Mouse (Mus musculus): ENCODE measurements around the gene Crabp2. TPM values are rescaled to one million over a fixed set of nuclear protein-coding genes. Genes with fewer than 3 reads are reported as not detected.

The Crabp2 gene
- polyA plus RNA-seq, 1 experiment from 2014 or later: 686 TPM

DNA sequence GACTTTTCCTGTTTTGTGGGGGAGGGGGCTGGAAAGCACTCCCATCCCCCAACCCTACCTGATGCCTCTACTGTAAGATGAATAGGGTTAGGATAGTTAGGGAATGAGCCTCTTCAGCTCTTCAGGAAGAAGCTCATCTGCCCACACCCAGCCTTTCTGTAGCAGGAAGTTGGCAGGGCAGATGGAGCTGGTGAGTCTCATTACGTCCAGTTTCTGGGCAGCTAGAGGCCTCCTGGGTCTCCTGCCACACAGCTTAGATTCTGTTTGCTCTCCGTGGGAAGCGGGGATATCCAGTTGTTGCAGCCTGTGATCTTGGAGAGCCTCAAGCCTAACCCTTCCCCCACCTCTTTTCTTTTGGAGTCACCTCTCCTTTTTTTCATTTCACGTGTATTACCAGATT, 38.6 kb upstream of the Crabp2 start:
- DNase-seq (ENCODE audit: low spot score): peak; percentile 21

DNA sequence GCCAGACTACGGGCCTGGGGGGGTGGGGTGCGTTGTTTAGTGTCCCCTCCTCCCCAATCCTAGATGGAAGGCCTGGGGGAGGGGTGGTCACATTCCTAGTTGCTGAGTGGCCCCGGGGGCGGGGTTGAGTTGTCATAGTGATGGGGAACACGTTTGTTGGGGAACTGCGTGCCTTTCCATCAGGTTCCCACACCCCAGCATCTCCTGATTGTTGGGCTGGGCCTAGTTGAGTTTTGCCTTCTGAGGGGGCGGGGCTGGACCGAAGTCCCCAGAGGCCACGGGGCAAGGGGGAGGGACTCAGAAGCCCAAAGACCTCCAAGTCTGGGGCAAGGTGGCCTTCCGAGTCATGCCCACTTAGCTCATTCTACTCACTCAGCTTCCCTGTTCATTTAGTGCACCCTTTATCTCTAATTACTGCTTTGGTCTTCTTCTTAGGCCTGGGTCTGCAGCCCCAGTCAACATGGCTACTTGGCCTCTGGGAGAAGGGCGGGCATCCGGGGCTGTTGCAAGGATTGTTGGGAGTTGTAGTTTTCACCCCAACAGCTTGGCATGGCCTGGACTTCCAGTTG, 37.8 kb upstream of the Crabp2 start:
- Histone ChIP-seq H3K27me3 (replicated peaks; ENCODE audit: low read depth, poor library complexity, severe bottlenecking) (no peaks in the 10 kb centered on the region), H3K9me3 (no peaks in the 10 kb centered on the region), H3K4me1 (peaks cover 56% of the 10 kb centered on the region), H3K36me3 (replicated peaks) (peaks cover 33% of the 10 kb centered on the region), H3K27ac (replicated peaks) (peak overlapping the region; percentile 99), H3K4me3 (peak overlapping the region; percentile 99)
- 7% methylated on average over 12 of the region's 12 CpGs for WGBS
- DNase-seq (ENCODE audit: low spot score): peak; percentile 92

More for the DNA sequence above, 38.6 kb upstream of the Crabp2 start:
- Histone ChIP-seq H3K36me3 (replicated peaks) (peaks cover 26% of the 10 kb centered on the region), H3K27ac (replicated peaks) (peak overlapping the region; percentile 99), H3K9me3 (no peaks in the 10 kb centered on the region), H3K27me3 (replicated peaks; ENCODE audit: low read depth, poor library complexity, severe bottlenecking) (no peaks in the 10 kb centered on the region), H3K4me1 (peaks cover 56% of the 10 kb centered on the region), H3K4me3 (peak overlapping the region; percentile 99)
- whole genome bisulfite sequencing: 9% methylated on average over 4 of the region's 4 CpGs

DNA sequence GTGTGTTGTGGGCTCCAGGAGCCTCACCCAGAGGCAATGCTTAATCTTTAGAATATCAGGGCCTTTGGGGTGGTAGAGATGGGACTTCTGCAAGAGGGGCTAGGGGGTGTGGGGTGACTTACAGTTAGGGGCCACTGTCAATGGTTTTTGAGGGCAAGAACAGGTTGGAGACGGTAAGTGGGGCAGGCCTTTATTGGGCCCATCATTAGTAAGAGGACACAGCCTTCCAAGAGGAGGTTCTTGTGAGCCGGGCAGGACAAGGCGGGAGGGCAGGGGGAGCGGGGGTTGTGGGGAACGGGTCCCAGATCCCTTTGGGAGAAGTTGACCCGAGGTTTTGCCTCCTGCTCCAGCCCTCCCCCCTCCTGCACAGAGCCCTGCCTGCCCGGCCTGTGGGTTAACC, 35.0 kb upstream of the Crabp2 start:
- WGBS: 82% methylated on average over 7 of the region's 7 CpGs
- no peak overlapping the region for H3K4me3 ChIP-seq
- DNase-seq (ENCODE audit: low spot score): no peak
- no peaks in the 10 kb centered on the region for H3K9me3 ChIP-seq
- H3K4me1 ChIP-seq: peaks cover 38% of the 10 kb centered on the region
- H3K27me3 ChIP-seq (replicated peaks; ENCODE audit: low read depth, poor library complexity, severe bottlenecking): no peaks in the 10 kb centered on the region
- H3K36me3 ChIP-seq (replicated peaks): peaks cover 55% of the 10 kb centered on the region
- no peak overlapping the region for H3K27ac ChIP-seq (replicated peaks)

- Histone ChIP-seq H3K9me3 (no peaks in the 10 kb centered on the region), H3K4me3 (no peak overlapping the region), H3K36me3 (replicated peaks) (peaks cover 55% of the 10 kb centered on the region), H3K27ac (replicated peaks) (no peak overlapping the region), H3K4me1 (peaks cover 34% of the 10 kb centered on the region), H3K27me3 (replicated peaks; ENCODE audit: low read depth, poor library complexity, severe bottlenecking) (no peaks in the 10 kb centered on the region)
- no peak for DNase-seq (ENCODE audit: low spot score)
- 95% methylated on average over 10 of the region's 10 CpGs for WGBS
Measured at GRCm38 (mm10) chr3:87913891-87914290, 34.6 kb upstream of the Crabp2 start.

DNA sequence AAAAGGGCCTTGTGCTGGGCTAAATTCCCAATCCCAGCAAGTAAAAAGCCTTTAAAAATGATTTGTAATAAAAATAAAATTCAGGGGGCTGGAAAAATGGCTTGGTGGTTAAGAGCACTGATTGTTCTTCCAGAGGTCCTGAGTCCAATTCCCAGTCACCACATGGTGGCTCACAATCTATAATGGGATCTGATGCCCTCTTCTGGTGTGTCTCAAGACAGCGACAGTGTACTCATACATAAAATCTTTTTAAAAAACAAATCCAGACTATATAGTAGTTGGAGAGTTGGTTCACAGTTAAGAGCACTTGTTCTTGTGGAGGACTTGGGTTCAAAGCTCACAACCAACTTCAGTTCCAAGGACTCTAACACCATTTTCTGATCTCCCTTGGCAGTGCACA, 31.5 kb upstream of the Crabp2 start:
- Histone ChIP-seq H3K27me3 (replicated peaks; ENCODE audit: low read depth, poor library complexity, severe bottlenecking) (no peaks in the 10 kb centered on the region), H3K9me3 (no peaks in the 10 kb centered on the region), H3K4me1 (peaks cover 13% of the 10 kb centered on the region), H3K27ac (replicated peaks) (no peak overlapping the region), H3K4me3 (no peak overlapping the region), H3K36me3 (replicated peaks) (peaks cover 57% of the 10 kb centered on the region)
- WGBS: 94% methylated on average over 1 of the region's 1 CpGs
- DNase-seq (ENCODE audit: low spot score): no peak

DNA sequence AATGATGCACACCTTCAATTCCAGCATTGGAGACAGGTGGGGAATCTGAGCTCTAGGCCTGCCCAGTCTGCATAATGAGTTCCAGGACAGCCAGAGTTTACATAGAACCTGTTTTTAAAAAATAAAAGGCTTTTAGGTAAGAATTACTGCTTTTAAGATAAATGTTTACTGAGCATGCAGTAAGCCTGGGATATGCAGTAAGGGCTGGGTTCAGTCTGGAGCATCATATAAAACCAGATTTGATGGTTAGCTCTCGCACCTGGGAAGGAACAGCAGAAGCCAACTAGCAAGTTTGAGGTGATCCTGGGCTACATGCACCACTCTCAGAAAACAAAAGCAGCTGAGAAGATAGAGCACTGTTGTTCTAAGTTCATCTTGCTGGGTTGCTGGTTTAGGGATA, 29.9 kb upstream of the Crabp2 start:
- H3K4me3 ChIP-seq: peak overlapping the region; percentile 66; the same call in 1 of the 2 replicates
- H3K27ac ChIP-seq (replicated peaks): no peak overlapping the region
- DNase-seq (ENCODE audit: low spot score): no peak
- WGBS: 92% methylated on average over 1 of the region's 1 CpGs
- no peaks in the 10 kb centered on the region for H3K9me3 ChIP-seq
- H3K36me3 ChIP-seq (replicated peaks): peaks cover 63% of the 10 kb centered on the region
- peaks cover 10% of the 10 kb centered on the region for H3K4me1 ChIP-seq
- H3K27me3 ChIP-seq (replicated peaks; ENCODE audit: low read depth, poor library complexity, severe bottlenecking): no peaks in the 10 kb centered on the region

DNA sequence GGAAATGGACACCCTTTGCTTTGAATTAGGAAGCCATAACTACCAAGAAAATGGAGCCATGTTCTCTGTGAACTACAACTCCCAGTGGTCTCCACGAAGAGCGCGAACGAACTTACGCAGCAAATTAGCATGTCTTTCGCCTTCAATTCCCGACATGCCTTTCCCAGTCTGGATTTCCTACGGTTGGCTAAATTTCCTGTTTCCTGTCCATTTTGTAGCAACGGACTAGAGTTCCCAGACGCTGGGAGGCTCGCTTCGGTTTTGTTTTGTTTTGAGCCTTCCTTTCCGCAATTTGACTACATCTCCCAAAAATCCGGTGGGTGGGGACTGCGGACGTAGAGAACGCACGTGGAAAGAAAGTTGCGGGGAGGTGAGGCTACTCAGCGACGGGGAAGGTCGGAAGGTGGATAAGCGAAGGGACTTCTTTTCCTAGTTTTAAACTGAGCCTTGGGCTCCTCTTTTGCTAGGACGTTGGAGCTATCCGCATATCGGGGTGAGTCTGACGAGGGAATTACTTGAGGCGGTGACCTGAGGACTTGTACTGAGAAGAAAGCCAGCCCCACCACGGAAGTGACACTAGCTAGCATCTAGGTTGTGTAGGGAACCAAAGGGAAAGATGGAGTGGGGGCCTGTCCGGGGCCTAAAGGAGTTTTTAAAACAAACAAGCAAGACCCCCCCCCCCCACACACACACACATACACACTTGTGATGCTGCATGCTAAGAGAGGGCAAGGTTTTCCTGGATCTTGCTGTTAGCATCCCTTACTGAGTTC, 28.9 kb upstream of the Crabp2 start, which contains the start of gene Mrpl24:
Gene Mrpl24, plus strand, starts transcription at position 171 of the 773 bp plus-strand sequence.
- no peaks in the 10 kb centered on the region for H3K27me3 ChIP-seq (replicated peaks; ENCODE audit: low read depth, poor library complexity, severe bottlenecking)
- DNase-seq (ENCODE audit: low spot score): peak; percentile 81
- peaks cover 10% of the 10 kb centered on the region for H3K4me1 ChIP-seq
- peak within 1 kb of the TSS; percentile 84 for H3K27ac ChIP-seq (replicated peaks)
- no peaks in the 10 kb centered on the region for H3K9me3 ChIP-seq
- H3K4me3 ChIP-seq: peak within 1 kb of the TSS; percentile 66
- peaks cover 63% of the 10 kb centered on the region for H3K36me3 ChIP-seq (replicated peaks)
- WGBS: under 1% methylated on average over 30 of the region's 30 CpGs

DNA sequence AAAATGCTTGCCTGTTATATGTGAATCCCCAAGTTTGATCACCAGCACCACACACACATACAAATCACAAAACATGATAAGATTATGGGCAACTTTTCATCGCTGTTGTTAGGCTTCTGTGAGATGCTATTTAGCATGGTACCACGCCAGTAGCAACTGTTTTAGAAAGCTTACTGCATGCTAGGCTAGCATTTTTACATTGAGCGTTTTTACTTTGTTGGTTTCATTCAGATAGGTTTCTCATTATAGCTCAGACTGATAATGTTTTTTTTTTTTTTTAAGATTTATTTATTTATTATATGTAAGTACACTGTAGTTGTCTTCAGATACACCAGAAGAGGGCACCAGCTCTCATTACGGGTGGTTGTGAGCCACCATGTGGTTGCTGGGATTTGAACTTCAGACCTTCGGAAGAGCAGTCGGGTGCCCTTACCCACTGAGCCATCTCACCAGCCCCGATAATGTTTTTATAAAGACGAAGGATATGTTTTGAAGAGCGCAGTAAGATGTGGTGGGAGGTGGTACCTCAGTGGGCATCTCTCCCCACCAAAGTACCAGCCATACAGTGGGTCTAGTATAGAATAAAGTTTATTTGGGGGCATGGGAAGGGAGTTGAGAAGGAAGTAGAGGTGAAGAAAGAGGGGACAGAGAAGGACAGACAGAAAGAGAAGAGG, 28.1 kb upstream of the Crabp2 start:
- H3K4me1 ChIP-seq: peaks cover 10% of the 10 kb centered on the region
- peak overlapping the region; percentile 66 for H3K4me3 ChIP-seq
- peaks cover 63% of the 10 kb centered on the region for H3K36me3 ChIP-seq (replicated peaks)
- no peaks in the 10 kb centered on the region for H3K9me3 ChIP-seq
- H3K27me3 ChIP-seq (replicated peaks; ENCODE audit: low read depth, poor library complexity, severe bottlenecking): no peaks in the 10 kb centered on the region
- no peak for DNase-seq (ENCODE audit: low spot score)
- H3K27ac ChIP-seq (replicated peaks): 0 out of 2 replicates have a peak overlapping the region, but pooled peaks have one; percentile 84
- 67% methylated on average over 9 of the region's 9 CpGs for WGBS

DNA sequence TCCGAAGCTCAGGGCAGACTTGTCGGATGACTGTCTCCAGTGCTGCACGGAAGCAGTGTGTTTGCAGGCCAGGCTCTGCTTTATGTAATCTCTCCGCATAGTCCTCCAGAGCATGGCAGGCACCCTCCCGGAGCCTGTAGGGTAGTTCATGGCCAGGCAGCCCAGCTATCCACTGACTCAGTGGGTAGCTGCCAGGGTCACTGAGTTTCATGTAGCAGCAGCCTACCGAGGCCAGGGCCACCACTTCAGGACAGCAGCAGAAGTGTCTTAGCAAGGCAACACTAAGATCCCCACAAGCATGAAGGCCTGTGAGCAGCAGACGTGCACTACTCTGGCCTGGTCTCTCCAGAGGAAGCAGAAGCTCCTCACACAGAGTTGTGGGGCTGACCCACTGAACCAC, 23.5 kb upstream of the Crabp2 start:
- WGBS: 90% methylated on average over 7 of the region's 7 CpGs
- no peak for DNase-seq (ENCODE audit: low spot score)
- Histone ChIP-seq H3K27me3 (replicated peaks; ENCODE audit: low read depth, poor library complexity, severe bottlenecking) (no peaks in the 10 kb centered on the region), H3K4me1 (peaks cover 19% of the 10 kb centered on the region), H3K27ac (replicated peaks) (no peak overlapping the region), H3K9me3 (no peaks in the 10 kb centered on the region), H3K4me3 (no peak overlapping the region), H3K36me3 (replicated peaks) (peaks cover 65% of the 10 kb centered on the region)

DNA sequence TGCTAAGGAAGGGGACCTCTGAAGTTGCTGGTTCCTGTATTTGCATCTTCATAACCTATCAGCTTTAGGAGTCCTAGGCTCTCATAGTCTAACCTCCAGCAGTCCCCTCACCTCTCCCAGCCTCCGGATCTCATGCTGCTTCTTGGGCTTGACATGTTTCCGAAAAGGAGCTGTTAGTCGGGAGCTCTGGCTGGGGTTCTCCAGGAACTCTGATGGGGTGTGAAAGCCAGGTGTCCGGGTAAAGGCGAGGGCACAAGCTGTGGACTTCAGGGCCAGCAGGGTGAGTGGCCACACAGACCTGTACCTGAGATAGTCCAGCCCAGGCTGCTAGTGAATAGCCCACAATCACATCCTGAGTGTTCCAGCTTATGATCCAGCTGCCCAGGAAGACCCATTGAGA, 21.0 kb upstream of the Crabp2 start:
- H3K9me3 ChIP-seq: no peaks in the 10 kb centered on the region
- H3K27ac ChIP-seq (replicated peaks): no peak overlapping the region
- H3K27me3 ChIP-seq (replicated peaks; ENCODE audit: low read depth, poor library complexity, severe bottlenecking): no peaks in the 10 kb centered on the region
- WGBS: 95% methylated on average over 5 of the region's 5 CpGs
- peaks cover 32% of the 10 kb centered on the region for H3K4me1 ChIP-seq
- no peak for DNase-seq (ENCODE audit: low spot score)
- peaks cover 69% of the 10 kb centered on the region for H3K36me3 ChIP-seq (replicated peaks)
- H3K4me3 ChIP-seq: no peak overlapping the region

GRCm38 (mm10) chr3:87929341-87930077, 19.0 kb upstream of the Crabp2 start:
- 9% methylated on average over 26 of the region's 26 CpGs for WGBS
- Histone ChIP-seq H3K27ac (replicated peaks) (peak overlapping the region; percentile 95), H3K9me3 (no peaks in the 10 kb centered on the region), H3K4me3 (peak overlapping the region; percentile 96), H3K36me3 (replicated peaks) (peaks cover 69% of the 10 kb centered on the region), H3K4me1 (peaks cover 37% of the 10 kb centered on the region), H3K27me3 (replicated peaks; ENCODE audit: low read depth, poor library complexity, severe bottlenecking) (no peaks in the 10 kb centered on the region)
- DNase-seq (ENCODE audit: low spot score): no peak

DNA sequence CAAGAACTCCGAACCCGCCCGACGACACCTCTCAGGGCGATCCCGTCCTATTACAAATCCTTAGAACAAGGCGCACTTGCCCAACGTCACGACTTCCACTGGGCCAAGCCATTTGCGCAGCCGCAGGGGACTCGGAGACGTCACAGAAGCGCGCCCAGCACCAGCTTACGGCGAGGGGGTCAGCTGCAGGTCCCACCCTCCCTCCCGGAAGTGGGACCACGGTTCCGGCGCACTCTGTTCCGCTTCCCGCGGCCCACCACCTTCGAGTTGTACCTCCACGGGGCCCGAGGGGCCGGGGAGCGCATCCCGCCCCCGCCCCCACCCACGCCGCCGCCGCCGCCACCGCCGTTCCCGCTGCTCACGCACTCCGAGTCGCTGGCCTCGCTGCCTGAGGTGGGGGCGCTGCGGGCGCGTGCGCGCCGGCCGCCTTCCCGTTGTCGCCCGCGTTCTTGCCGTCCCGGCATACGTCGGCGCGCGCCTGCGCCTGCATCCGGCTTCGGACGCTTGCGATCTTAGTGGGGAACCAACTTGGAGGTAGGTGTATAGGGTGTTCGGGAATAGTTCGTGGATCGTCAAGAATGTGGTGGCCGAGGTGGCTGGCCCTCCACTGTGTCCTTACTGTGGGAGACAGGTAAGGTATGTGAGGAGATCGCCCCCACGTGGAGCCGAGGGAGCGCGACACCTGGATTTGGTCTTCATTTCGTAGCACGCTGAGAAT, 18.2 kb upstream of the Crabp2 start, which contains the start of the genes Isg20l2 and Rrnad1:
Gene Isg20l2, plus strand, starts transcription at position 237 of the 718 bp plus-strand sequence.
Gene Rrnad1, minus strand, starts transcription at position 640 of the 718 bp plus-strand sequence.
- DNase-seq (ENCODE audit: low spot score): peak; percentile 98
- Histone ChIP-seq H3K36me3 (replicated peaks) (peaks cover 69% of the 10 kb centered on the region), H3K9me3 (no peaks in the 10 kb centered on the region), H3K27ac (replicated peaks) (peak within 1 kb of the TSS; percentile 95), H3K27me3 (replicated peaks; ENCODE audit: low read depth, poor library complexity, severe bottlenecking) (no peaks in the 10 kb centered on the region), H3K4me3 (peak within 1 kb of the TSS; percentile 96), H3K4me1 (peaks cover 40% of the 10 kb centered on the region)
- WGBS: under 1% methylated on average over 78 of the region's 78 CpGs

All from embryonic facial prominence, embryonic 10.5 days (tissue).